Mouse (Mus musculus) forebrain, embryonic 14.5 days (tissue): ENCODE measurements at regions not wholly inside any gene's neighbourhood (a gene's known extent, or its start where the extent isn't known, plus 50 kb on each side); places are given as distances from the start of the nearest gene placed in this dataset.

Experiments used
- ATAC-seq: fragments of 200-750 bp; cut with Nextera tagmentation; 2 replicates; pipeline ENCODE4 v1.8.0; 2017; ENCODE audit warnings: mild to moderate bottlenecking, moderate library complexity
- DNase-seq: peaks from one replicate; pipeline ENCODE4 v3.0.0-alpha.2; 2015; ENCODE audit warnings: low spot score
- H3K27ac ChIP-seq: fragments of 300-500 bp; sonication (generic); 2 replicates; pipeline ENCODE4 v1.5.1; 2014; ENCODE audit warnings: low read depth, mild to moderate bottlenecking, control low read depth, low read length, moderate library complexity
- H3K27me3 ChIP-seq: fragments of 300-500 bp; sonication (generic); replicated peaks from 2 replicates; pipeline ENCODE4 v1.6.1; 2014; ENCODE audit warnings: low read length, control low read depth, mixed read lengths; ENCODE audit not compliant: control insufficient read depth, insufficient read depth
- H3K36me3 ChIP-seq: fragments of 300-500 bp; sonication (generic); 2 replicates; pipeline ENCODE4 v1.6.1; 2014; ENCODE audit warnings: low read length, control low read depth; ENCODE audit not compliant: control insufficient read depth, insufficient read depth
- H3K4me1 ChIP-seq: fragments of 300-500 bp; sonication (generic); 2 replicates; pipeline ENCODE4 v1.6.1; 2014; ENCODE audit warnings: antibody characterized with exemption, low read length, control low read depth; ENCODE audit not compliant: control insufficient read depth, insufficient read depth
- H3K4me2 ChIP-seq: fragments of 300-500 bp; sonication (generic); 2 replicates; pipeline ENCODE4 v1.6.1; 2014; ENCODE audit warnings: mild to moderate bottlenecking, control low read depth, low read length
- H3K4me3 ChIP-seq: fragments of 300-500 bp; sonication (generic); 2 replicates; pipeline ENCODE4 v1.5.1; 2014; ENCODE audit warnings: low read depth, low read length, control low read depth
- H3K9ac ChIP-seq: fragments of 300-500 bp; sonication (generic); 2 replicates; pipeline ENCODE4 v1.6.1; 2014; ENCODE audit warnings: mild to moderate bottlenecking, low read length, control low read depth, moderate library complexity
- H3K9me3 ChIP-seq: fragments of 300-500 bp; sonication (generic); replicated peaks from 2 replicates; pipeline ENCODE4 v1.6.1; 2016; ENCODE audit warnings: low read length, control low read depth, mixed read lengths; ENCODE audit not compliant: control insufficient read depth
- WGBS: fragments of 180-500 bp; shearing (Covaris S2); extraction: QIAGEN DNeasy Blood & Tissue Kit; methylation state at CpG from one replicate; pipeline ENCODE4 v1.1.7; 2014; 5-methylcytosine and 5-hydroxymethylcytosine counted together

- Histone ChIP-seq H3K4me1 (peaks cover 1% of the 10 kb centered on the region; the same call in 1 of the 2 replicates), H3K9ac (no peak overlapping the region), H3K4me3 (no peak overlapping the region), H3K36me3 (no peaks in the 10 kb centered on the region), H3K9me3 (no peaks in the 10 kb centered on the region), H3K4me2 (no peak overlapping the region), H3K27me3 (no peaks in the 10 kb centered on the region), H3K27ac (no peak overlapping the region)
- DNase-seq: no peak
- 53% methylated on average over 3 of the region's 3 CpGs for WGBS
- ATAC-seq: no peak
These were observed 188.1 kb downstream of the Gm10260 start for GRCm38 (mm10) chr13:97572352-97572751.

- H3K9me3 ChIP-seq: no peaks in the 10 kb centered on the region
- no peak for DNase-seq
- 58% methylated on average over 1 of the region's 1 CpGs for WGBS
- H3K4me1 ChIP-seq: no peaks in the 10 kb centered on the region; the same call in 1 of the 2 replicates
- H3K9ac ChIP-seq: no peak overlapping the region
- no peaks in the 10 kb centered on the region for H3K36me3 ChIP-seq
- no peak overlapping the region for H3K4me2 ChIP-seq
- H3K27me3 ChIP-seq: no peaks in the 10 kb centered on the region
- ATAC-seq: no peak
- H3K4me3 ChIP-seq: no peak overlapping the region
- no peak overlapping the region for H3K27ac ChIP-seq
These were observed 190.4 kb downstream of the Gm10260 start for GRCm38 (mm10) chr13:97570009-97570408.

GRCm38 (mm10) chr13:97567632-97568031, 192.8 kb downstream of the Gm10260 start:
- H3K4me3 ChIP-seq: no peak overlapping the region
- H3K9ac ChIP-seq: no peak overlapping the region
- ATAC-seq (no peak), DNase-seq (no peak)
- no peaks in the 10 kb centered on the region for H3K36me3 ChIP-seq
- no peaks in the 10 kb centered on the region for H3K9me3 ChIP-seq
- no peaks in the 10 kb centered on the region; the same call in 1 of the 2 replicates for H3K4me1 ChIP-seq
- H3K27ac ChIP-seq: no peak overlapping the region
- H3K4me2 ChIP-seq: no peak overlapping the region
- WGBS: 84% methylated on average over 3 of the region's 3 CpGs
- H3K27me3 ChIP-seq: no peaks in the 10 kb centered on the region

GRCm38 (mm10) chr13:97566071-97566470, 194.4 kb downstream of the Gm10260 start:
- H3K4me3 ChIP-seq: no peak overlapping the region
- H3K27ac ChIP-seq: no peak overlapping the region; the same call in 1 of the 2 replicates
- WGBS: 37% methylated on average over 7 of the region's 7 CpGs
- no peak overlapping the region for H3K4me2 ChIP-seq
- no peak overlapping the region for H3K9ac ChIP-seq
- H3K4me1 ChIP-seq: no peaks in the 10 kb centered on the region; the same call in 1 of the 2 replicates
- no peak for ATAC-seq
- DNase-seq: peak; percentile 44
- H3K36me3 ChIP-seq: no peaks in the 10 kb centered on the region
- no peaks in the 10 kb centered on the region for H3K27me3 ChIP-seq
- H3K9me3 ChIP-seq: no peaks in the 10 kb centered on the region

GRCm38 (mm10) chr13:97562241-97562640, 198.2 kb downstream of the Gm10260 start:
- Histone ChIP-seq H3K36me3 (no peaks in the 10 kb centered on the region), H3K9me3 (no peaks in the 10 kb centered on the region), H3K4me2 (no peak overlapping the region), H3K4me1 (no peaks in the 10 kb centered on the region; the same call in 1 of the 2 replicates), H3K27me3 (no peaks in the 10 kb centered on the region), H3K4me3 (no peak overlapping the region), H3K9ac (no peak overlapping the region), H3K27ac (no peak overlapping the region)
- no peak for ATAC-seq
- no peak for DNase-seq
- WGBS: 90% methylated on average over 6 of the region's 6 CpGs

- Histone ChIP-seq H3K4me3 (no peak overlapping the region), H3K9ac (no peak overlapping the region), H3K9me3 (no peaks in the 10 kb centered on the region), H3K4me1 (no peaks in the 10 kb centered on the region; the same call in 1 of the 2 replicates), H3K36me3 (no peaks in the 10 kb centered on the region), H3K4me2 (no peak overlapping the region), H3K27me3 (no peaks in the 10 kb centered on the region), H3K27ac (no peak overlapping the region)
- no peak for ATAC-seq
- no peak for DNase-seq
- 68% methylated on average over 1 of the region's 1 CpGs for WGBS
These were observed 199.6 kb downstream of the Gm10260 start for GRCm38 (mm10) chr13:97560789-97561188.

GRCm38 (mm10) chr13:97559611-97560385, 200.6 kb downstream of the Gm10260 start:
- H3K9ac ChIP-seq: no peak overlapping the region
- WGBS: 90% methylated on average over 15 of the region's 15 CpGs
- H3K27me3 ChIP-seq: no peaks in the 10 kb centered on the region
- ATAC-seq (no peak), DNase-seq (no peak)
- H3K36me3 ChIP-seq: no peaks in the 10 kb centered on the region
- no peak overlapping the region for H3K27ac ChIP-seq
- H3K4me1 ChIP-seq: no peaks in the 10 kb centered on the region
- no peak overlapping the region for H3K4me2 ChIP-seq
- H3K4me3 ChIP-seq: no peak overlapping the region
- H3K9me3 ChIP-seq: no peaks in the 10 kb centered on the region

- Histone ChIP-seq H3K9me3 (no peaks in the 10 kb centered on the region), H3K9ac (no peak overlapping the region), H3K27me3 (no peaks in the 10 kb centered on the region), H3K4me1 (no peaks in the 10 kb centered on the region), H3K4me2 (no peak overlapping the region), H3K27ac (no peak overlapping the region), H3K4me3 (no peak overlapping the region), H3K36me3 (no peaks in the 10 kb centered on the region)
- WGBS: 98% methylated on average over 3 of the region's 3 CpGs
- DNase-seq (no peak), ATAC-seq (no peak)
These were observed 201.5 kb downstream of the Gm10260 start for GRCm38 (mm10) chr13:97558884-97559283.

GRCm38 (mm10) chr13:97555312-97555711, 205.1 kb downstream of the Gm10260 start:
- ATAC-seq (no peak), DNase-seq (no peak)
- Histone ChIP-seq H3K4me2 (no peak overlapping the region), H3K9ac (no peak overlapping the region), H3K27me3 (no peaks in the 10 kb centered on the region), H3K36me3 (no peaks in the 10 kb centered on the region), H3K27ac (no peak overlapping the region), H3K9me3 (no peaks in the 10 kb centered on the region), H3K4me1 (no peaks in the 10 kb centered on the region), H3K4me3 (no peak overlapping the region)
- WGBS: 85% methylated on average over 3 of the region's 3 CpGs
